Mouse (Mus musculus): ENCODE data around the gene Plekho2.

- TF ChIP-seq POLR2A (IDR thresholded peaks at IDR 0.05; ENCODE audit: low read depth, low read length) (no peak), CTCF (IDR thresholded peaks at IDR 0.05; ENCODE audit: borderline replicate concordance, insufficient read depth, low read length) (no peak)
Observed at GRCm38 (mm10) chr9:65548311-65548710, 31.5 kb downstream of the Plekho2 start.

Data from embryonic fibroblast, embryonic 13.5 days (primary cell).